Mouse (Mus musculus) kidney, postnatal 10 days (tissue): ENCODE measurements around the gene Ccdc137.
"Not testable (repeated sequence)": the region's sequence is repeated elsewhere in the genome, so short reads cannot be mapped to it uniquely, and the experiment has no call there.

Experiments used
- DNase-seq: peaks from one replicate; pipeline ENCODE4 v3.0.0; 2021; ENCODE audit warnings: mixed read lengths

The Ccdc137 gene

DNA sequence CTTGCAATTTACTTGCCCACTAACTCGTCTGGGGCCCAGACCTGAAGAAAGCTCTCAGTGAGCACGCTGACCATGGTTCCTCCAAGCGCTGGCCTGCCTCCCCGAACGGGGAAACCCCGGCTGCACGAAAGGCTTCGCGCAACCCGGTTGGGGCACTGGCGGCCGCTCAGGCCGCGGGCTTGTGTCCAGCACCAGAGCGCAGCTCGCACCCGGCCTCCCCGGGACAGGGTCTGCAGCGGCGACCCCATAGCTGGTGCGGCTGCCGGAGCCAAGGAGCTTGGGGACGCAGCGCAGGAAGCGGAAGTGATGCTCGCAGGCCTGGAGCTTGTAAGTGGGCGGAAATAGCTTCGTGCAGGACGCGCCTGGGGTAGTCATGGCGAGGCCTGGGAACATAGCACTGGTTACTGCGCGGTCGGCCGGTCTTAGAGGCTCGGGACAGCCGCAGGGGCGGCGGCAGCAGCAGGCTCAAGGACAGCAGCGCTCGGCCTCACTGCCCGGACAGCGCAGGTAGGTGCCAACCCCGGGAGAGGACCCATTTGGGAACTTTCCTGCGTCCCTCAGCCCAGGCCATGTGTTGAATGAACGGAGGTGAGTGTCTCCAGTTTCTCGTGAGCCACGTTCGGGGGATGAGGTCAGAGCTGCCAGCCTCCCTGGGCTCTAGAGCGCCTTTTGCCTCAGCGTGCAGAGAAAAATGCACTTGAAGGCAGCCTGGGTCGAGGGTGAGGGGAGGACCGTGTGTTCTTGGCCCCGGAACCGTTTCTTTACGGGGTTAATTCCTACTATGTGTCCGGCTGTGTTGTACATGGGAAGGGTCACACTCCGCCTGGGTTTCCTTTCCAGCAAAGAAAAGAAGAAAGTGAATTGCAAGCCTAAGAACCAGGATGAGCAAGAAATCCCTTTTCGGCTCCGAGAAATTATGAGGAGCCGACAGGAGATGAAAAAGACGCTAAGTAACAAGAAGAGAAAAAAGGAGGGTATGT lies at the start of gene Ccdc137, which contains the start of gene Oxld1:
Gene Ccdc137 (plus strand): TSS at position 344 of the 980 bp plus-strand sequence.
Gene Oxld1 (minus strand): TSS at position 297 of the 980 bp plus-strand sequence.
- peak; percentile 88 for DNase-seq

DNA sequence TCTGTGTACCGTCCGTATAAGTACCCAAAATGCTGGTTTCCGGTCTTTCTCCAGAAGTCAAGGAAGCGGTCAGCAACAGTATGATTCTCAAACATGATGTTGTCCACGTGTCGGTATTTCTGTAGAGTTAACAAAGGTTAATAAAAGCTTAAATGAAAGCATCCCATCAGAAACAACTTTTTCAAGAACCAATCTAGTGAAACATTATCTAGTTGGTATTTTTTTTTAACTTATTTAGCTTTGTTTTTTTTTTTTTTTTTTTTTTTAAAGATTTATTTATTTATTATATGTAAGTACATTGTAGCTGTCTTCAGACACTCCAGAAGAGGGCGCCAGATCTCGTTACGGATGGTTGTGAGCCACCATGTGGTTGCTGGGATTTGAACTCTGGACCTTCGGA lies 44.3 kb upstream of the Ccdc137 start:
- not testable (repeated sequence) for DNase-seq

DNA sequence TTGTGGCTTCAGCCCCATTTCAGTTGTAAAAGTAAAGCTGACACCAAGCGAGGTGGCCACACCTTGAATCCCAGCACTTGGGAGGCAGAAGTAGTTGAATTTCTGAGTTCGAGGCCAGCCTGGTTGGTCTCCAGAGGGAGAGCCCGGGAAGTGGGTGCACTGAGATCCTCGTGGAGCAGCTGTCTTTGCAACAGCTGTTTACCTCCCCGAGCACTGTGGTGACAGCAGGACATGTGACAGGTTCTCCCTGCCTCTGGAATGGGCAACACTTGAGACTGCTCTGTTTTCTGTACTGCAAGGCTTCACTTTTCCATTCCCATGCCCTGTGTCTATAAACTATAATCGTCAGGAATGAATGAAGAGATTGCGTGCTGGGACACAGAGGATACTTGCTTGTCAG lies 40.1 kb upstream of the Ccdc137 start:
- DNase-seq, result no peak

DNA sequence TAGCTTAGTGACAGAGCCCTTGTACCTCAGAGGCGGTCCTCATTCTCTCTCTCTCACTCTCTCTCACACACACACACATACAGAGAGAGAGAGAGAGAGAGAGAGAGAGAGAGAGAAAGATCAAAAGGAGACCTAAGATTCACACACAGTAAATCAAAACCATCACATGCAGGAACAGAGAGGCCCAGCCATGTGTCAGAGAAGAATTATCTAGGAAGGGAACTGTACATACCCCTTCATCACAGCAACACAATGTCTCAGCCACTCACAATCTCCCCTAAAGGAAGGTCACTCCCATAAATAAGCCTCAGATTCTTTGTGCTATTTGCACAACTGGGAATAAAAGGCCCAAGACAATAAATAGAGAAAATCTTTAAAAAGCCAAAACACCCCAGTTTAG lies 39.3 kb upstream of the Ccdc137 start:
- DNase-seq, result no peak

DNA sequence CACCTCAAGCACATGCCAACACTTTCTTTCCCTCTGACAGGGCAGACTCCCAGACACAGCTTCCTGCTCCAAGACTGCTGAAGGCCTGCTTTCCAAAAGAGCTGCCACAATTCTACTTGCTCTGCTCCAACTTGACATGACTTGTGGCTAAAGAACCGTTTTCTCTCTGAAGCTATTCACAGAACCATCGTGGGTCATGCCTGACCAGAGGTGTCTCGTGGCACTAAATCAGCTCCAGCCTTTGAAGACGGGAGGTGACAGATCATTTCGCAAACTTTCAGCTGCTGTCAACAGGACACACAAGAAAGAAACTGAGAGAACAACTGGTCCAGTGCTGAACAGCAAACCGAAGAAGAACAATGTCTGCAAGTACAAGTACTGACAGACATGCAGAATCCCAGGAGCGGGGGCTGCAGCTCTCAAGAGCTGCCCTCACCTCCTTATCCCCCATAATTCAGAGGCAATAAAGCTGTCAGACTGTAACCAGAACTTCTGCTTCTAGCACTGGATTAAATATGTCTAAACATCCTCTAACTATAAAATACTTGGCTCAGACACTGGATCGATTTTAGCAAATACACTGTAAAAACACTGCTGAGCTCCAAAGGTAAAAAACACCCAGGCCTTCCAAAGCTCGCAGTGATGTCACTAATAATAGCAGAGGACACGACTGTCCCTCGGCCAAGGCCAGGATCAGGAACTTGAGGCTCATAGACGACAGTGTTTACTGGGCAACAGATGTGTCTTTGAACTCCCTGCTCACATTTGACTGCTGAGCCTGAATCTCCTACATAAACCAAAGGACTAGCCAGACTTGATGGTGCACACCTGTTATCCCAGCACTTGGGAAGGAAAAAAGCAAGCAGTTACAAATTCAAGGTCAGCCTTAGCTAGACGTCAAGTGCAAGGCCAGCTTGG lies 35.0 kb upstream of the Ccdc137 start:
- peak; percentile 20 for DNase-seq

DNA sequence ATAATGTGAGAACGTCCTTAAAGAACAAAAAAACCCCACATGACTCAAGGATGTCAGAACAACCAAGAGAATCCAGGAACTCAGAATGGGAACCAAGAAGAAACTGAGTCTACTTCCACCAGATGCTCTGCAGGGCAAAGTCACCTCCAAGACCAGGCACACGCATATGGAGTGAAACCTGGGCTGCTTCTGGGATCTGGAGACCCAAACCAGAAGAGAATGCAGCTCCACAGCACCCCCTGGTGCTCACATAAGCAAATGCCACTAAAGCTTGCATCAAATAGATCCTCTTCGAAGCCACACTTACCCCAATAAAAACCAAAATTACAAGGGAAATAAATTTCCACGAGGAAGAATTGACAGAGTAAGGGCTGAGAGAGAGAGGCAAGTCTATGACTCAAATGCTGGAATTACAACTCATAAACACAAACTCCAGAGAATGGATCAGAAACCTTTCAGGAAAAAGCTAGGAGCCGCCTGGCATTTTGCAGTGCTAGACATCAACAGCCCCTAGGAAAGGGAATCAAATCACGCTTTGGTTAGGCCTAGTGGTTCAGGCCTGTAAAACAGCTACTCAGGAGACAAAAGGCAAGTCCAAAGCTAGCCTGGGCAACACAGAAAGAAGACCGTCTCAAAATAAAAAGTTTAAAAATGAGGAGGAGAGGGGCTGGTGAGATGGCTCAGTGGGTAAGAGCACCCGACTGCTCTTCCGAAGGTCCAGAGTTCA lies 34.2 kb upstream of the Ccdc137 start:
- DNase-seq, result peak; percentile 82

DNA sequence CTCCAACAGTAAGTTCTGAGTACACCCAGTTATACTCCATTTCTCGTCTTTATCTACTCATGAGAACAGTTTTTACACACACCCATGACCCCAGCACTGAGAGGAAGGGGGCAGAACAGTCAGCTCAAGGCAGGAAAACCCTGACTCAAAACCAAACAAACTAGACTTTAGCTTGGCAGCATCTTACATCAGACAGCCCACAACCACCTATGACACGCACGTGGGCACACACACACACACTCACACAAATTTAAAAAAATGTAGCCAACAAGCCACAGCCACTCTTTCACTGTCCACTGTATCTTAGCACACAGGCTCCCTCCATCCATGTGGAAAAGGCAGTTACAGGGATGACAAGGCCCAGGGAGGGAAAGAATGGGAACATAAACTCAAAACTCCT lies 31.2 kb upstream of the Ccdc137 start:
- no peak for DNase-seq

DNA sequence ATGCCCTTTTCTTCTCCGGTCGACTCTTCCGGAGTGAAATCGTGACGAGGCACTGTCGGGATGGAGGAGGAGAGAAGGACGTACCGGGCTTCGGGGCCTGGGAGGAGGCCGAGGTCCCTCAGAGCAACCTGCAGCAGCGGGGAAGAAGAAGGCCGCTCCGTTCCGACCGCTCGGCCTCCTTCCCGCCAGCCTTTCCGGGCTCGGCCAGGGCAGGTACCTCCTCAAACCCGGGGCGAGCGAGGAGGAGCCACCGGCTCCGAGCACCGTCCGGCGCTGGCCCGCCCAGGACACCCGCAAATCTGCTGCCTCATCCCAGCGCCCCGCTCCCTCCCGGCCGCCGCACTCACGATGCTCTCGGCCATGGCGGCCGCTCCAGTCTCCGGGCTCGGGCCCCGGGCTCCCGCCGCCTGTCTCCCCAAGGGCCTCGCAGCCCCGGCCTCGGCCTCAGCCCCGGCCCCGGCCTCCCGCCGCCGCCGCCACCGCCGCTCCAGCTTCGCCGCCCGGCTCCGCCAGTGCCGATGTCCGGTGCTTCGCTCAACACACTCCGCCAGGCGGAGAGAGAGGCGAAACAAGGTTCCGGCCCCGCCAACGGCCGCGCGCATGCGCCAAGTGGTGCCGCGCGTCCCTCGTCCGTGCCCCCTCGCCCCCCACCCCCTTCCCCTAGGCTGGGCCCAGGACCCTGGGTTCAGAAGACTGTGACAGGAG lies 20.6 kb upstream of the Ccdc137 start, which contains the start of gene Nploc4:
Gene Nploc4 (minus strand): TSS at position 557 of the 705 bp plus-strand sequence.
- DNase-seq, result peak; percentile 94

DNA sequence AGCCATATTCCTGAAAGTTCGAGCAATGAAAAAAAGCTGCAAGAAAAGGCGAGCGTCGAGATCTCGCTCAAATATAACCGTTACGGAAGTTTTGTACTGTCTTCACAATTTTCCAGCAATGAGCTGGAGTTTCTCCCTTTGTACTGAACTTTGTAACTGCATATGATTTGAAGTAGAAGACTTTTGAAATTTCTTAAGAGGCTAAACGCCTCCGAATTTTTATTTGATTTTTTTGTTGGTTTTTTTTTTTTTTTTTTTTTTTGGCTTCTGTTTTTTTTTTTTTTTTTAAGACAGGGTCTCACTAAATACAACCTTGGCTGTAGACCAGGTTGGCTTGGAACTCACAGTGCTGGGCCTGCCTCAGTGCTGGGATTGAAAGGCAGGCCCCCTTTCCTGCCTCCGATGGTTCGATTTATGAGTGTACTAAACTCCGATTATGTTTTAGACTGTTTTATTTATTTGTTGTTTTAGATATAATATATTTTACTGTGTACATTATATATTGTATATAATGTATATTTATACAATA lies 20.0 kb upstream of the Ccdc137 start:
- no peak for DNase-seq

DNA sequence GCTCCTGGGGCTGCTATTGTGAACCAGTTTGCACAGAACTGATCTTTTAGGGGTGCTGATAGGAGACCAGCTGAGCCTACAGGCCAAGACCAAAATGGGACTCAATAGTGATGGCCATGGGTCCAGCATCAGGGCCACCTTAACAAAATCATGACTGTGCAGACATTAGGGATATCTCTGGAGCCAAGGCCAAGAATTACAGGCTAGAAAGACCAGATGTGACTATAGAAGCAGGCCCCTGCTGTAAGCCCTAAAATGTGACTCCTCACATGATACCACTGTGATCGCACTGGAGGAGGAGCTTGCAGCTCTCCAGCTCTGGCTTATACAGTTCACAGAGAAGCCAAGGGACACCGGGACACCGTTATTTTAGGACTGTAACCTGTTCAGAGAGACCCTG lies 15.6 kb upstream of the Ccdc137 start, which contains the start of gene Tspan10:
Gene Tspan10 (plus strand): TSS at position 301 of the 400 bp plus-strand sequence.
- DNase-seq, result no peak

DNA sequence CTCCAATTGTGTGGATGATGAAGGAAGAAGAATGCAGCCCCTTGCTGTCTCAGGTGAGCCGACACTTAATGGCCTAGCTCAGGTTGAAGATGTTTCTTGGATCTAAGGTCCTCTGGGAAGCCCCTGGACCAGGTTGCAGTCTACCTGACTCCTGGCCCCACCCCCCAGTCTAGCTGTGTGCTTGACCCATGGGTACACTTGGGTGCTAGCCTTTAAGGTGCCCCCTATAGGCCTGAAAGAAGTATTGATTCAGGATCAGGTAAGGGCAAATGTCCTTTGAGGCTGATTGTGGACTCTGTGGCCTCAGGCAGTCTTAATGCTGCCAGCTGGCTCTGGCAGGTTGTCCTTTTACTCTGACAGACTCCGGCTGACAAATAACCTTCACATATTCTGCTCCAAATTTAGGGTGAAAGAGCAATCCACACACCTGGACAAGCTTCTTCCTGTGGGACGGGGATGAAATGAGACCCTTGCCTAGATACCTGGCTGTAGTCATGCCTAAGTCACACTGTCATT lies 15.1 kb upstream of the Ccdc137 start:
- no peak for DNase-seq

DNA sequence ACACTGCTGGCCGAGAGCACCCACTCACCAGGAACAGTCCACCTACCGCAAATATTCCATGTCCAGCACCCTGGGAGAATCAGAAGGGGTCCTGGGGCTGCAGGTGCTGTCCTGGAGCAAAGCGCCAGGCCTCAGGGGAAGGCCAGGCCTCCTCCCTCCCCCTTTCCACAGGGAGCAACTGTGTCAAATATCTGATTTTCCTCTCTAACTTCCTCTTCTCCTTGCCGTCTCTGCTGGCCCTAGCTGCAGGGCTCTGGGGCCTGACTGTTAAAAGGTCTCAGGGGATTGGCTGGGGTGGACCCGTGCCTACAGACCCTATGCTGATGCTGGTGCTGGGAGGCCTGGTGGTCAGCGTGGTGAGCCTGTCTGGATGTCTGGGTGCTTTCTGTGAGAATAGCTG lies 13.8 kb upstream of the Ccdc137 start:
- no peak for DNase-seq

DNA sequence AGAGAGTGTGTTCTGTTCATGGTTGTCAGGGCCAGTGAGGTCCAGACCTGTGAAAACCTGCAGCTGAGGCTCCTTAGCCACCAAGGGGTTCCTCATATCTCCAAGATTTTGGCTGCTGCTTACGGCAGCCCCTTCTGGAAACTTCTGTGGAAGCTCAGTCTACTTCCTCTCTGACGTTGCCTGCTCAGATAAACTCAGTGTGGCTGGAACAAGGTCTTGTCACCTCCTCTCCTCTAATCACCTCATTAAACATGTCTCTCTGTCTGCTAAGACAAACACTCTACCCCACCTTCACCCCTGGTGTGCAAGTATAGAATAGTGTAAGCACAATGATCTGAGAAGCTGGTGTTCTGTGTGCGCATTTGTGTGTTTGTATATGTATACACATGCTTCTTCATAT lies 12.4 kb upstream of the Ccdc137 start:
- DNase-seq, result no peak

DNA sequence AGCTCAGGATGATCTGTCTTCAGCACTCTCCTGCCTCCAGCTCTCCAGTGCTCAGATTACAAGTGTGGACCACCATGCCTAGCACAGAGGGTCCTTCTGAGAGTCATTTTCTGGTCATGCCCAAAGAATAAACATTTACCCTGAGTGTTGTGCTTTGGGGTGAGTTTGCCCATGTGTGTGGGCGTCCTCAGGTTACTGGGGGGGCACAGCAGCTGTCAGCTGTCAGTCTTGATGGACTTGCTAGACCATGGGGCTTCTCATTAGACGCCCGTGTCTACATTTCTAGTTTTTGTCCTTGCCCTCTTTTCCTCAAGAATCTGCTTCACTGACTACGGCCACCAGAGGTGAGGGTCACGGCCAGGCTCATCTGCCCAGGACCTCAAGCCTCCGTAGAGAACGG lies 10.7 kb upstream of the Ccdc137 start:
- no peak for DNase-seq

DNA sequence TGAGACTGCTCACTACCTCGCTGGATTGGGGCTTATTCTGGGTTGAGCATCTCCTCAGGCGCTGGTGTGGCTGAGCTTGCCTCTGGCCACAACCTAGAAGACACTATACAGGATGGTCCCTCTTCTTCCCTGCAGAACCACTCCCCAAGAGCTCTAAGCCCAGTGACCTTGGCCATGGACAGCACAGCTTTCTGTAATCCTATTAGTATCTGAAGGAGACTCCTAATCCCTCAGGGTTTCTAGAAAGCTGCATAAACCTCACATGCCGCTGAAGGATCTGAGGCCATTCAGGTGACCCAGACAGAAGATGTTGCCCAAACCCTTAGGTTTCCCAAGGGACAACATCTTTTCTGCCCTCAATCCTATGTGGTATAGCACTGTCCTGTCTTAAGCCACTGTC lies 5.7 kb upstream of the Ccdc137 start:
- DNase-seq, result no peak

DNA sequence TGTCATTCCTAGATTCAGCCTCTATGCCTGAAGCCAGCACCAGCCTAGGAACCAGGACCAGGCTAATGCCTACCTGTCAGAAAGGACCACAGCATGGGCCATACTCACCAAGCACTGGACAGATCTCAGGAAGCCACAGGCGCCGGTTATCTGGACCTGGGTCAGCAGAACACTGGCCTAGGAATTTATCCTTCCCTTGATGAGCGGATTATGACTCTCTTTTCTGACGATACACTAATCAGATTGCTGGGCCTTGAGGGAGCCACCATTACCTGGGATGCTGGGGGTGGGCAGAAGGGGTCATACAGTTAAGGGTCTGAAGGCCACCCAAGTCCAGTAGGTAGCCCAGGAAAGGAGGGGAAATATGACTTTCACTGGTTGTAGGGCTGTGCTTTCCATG lies 4.6 kb upstream of the Ccdc137 start, which contains the start of gene Pde6g:
Gene Pde6g (minus strand): TSS at position 195 of the 400 bp plus-strand sequence.
- no peak for DNase-seq

DNA sequence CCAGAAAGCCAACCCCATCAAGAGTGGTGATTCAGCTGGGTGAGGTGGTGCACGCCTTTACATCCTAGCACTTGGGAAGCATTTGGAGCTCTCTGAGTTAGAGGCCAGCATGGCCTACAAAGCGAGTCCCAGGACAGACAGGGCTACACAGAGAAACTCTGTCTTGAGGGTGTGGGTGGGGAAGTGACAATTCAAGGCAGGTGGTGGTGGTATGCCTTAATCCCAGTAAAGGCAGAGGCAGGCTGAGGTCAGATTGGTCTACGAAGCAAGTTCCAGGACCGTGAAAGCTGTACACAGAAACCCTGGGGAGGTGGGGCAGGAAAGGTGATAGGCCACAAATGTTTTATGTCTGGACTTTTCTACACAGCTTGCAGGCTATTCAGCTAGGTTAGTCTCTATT lies 3.0 kb upstream of the Ccdc137 start:
- DNase-seq, result no peak

DNA sequence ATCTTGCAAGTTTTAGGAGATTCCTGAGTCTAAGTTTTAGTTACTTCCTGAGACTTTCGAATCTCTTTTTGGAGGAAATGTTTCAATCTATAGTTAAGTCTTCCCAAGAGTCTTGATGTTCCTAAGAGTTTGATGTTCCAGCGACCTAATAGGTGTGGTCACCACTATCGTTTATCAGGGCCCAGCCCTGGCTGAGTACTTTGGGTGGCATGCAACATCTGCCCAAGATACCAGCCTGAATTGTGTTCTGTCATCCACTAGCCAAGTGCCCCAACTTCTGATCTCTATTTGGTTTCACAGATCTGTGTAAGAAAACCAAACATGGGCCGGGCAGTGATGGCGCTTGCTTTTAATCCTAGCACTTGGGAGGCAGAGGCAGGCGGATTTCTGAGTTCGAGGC lies 2.5 kb upstream of the Ccdc137 start:
- DNase-seq, result no peak

DNA sequence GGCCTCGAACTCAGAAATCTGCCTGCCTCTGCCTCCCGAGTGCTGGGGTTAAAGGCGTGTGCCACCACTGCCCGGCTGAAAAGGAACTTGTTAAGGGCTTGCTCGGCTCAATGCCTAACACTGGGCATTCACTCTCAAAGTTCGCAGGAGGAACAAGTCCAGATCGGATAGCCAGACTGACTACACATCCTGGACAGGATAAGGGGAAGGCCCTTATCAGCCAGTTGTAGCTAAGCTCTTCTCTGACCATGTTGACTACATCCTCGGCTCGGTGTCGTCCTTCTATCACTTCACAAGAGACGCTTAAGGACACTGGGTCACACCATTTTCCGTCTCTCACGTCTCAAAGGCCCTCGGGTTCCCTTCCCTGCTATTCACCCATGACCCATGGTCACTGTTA lies 545 bp upstream of the Ccdc137 start:
- DNase-seq, result no peak

DNA sequence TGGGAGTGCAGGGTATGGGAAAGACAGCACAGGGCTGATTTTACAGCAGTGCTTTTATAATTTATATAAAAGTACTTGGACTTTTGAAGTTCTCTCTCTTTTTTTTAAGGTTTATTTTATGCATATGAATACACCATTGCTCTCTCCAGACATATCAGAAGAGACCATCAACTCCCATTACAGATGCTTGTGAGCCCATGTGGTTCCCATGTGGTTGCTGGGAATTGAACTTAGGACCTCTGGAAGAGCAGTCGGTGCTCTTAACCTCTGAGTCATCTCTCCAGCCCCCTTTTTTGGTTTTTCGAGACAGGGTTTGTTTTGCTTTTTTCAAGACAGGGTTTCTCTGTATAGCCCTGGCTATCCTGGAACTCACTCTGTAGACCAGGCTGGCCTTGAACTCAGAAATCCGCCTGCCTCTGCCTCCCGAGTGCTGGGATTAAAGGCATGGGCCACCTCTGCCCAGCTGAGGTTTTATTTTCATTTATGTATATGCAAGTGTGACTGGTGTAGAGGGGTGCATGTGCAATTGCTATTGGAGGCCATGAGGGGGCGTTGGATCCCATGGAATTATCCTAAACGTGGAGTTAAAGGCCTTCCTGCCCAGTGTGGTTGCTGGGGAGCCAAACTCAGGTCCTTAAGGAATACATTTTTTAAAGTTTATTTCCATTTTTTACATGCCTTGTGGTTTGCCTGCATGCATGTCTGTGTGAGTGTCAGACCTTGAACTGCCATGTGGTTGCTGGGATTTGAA lies 1.1 kb downstream of the Ccdc137 start:
- DNase-seq, result no peak

DNA sequence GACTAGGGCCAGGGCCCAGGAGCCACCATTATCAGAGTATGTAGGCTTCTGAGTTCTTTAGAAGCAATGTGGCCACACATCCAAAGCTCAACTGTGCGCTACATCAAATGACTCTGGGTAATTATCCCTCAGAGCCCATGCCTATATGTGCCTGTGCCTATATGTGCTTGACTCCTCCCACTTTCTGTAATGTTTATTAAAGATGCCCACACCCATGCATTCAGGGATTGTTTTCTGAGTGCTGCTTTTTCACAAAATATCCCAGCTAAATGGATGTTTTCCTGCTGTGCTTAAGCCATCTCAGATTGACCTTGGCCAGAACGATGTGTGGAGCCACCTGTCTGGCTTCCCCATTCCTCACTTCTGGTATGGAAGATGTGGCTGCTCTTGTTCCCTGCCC lies 5.6 kb downstream of the Ccdc137 start:
- no peak for DNase-seq
